Mouse (Mus musculus) bone marrow, adult 2 months (tissue): ENCODE results near the gene Tbck. TPM values are rescaled to one million over a fixed set of nuclear protein-coding genes. Genes with fewer than 3 reads are reported as not detected.

ENCODE experiments used
- H3K27ac ChIP-seq: fragments of 200-500 bp; 2 replicates; pipeline ENCODE4 v1.5.1; 2012; ENCODE audit warnings: low read depth, mild to moderate bottlenecking, control low read depth, inconsistent platforms, low read length; ENCODE audit not compliant: control insufficient read depth, poor library complexity, insufficient read depth
- H3K4me1 ChIP-seq: fragments of 200-500 bp; 2 replicates; pipeline ENCODE4 v1.6.1; 2011; ENCODE audit warnings: low read length; ENCODE audit not compliant: control insufficient read depth, insufficient read depth
- H3K4me3 ChIP-seq: fragments of 200-500 bp; replicated peaks from 2 replicates; pipeline ENCODE3; 2011; ENCODE audit warnings: mild to moderate bottlenecking, low read depth, low read length, control low read depth; ENCODE audit not compliant: control insufficient read depth
- CTCF ChIP-seq: fragments of 200-500 bp; IDR thresholded peaks from 2 replicates; pipeline ENCODE4 v1.5.1; 2011; ENCODE audit warnings: low read length, control low read depth; ENCODE audit not compliant: control insufficient read depth, insufficient read depth
- POLR2A ChIP-seq: fragments of 200-500 bp; IDR thresholded peaks from 2 replicates; pipeline ENCODE4 v1.6.1; 2011; ENCODE audit warnings: low read depth, mild to moderate bottlenecking, control low read depth, low read length, borderline replicate concordance; ENCODE audit not compliant: control insufficient read depth
- WGBS: fragments of 180-500 bp; shearing (Covaris S2); methylation state at CpG from one replicate; pipeline ENCODE4 v1.1.7; 2018; 5-methylcytosine and 5-hydroxymethylcytosine counted together
- polyA plus RNA-seq: library from polyadenylated mRNA; stranded (reverse); fragments of >200 nt; gene quantifications from 2 replicates; pipeline ENCODE4 v1.2.4, GENCODE M21; 2011; ENCODE audit warnings: low replicate concordance; ENCODE audit not compliant: missing spikeins, insufficient read depth, insufficient read length

Gene Tbck
- polyA plus RNA-seq, 1 experiment: 7.0 TPM

- H3K27ac ChIP-seq: no peak overlapping the region
Measured at GRCm38 (mm10) chr3:132850431-132850830, 166.5 kb downstream of the Tbck start.

GRCm38 (mm10) chr3:132851417-132851816, 167.5 kb downstream of the Tbck start:
- no peaks in the 10 kb centered on the region; the same call in 1 of the 2 replicates for H3K4me1 ChIP-seq
- H3K4me3 ChIP-seq: no peak overlapping the region
- H3K27ac ChIP-seq: no peak overlapping the region
- 81% methylated on average over 1 of the region's 1 CpGs for WGBS
- no peak for TF ChIP-seq CTCF
- TF ChIP-seq POLR2A: no peak

More at GRCm38 (mm10) chr3:132850431-132850830, 166.5 kb downstream of the Tbck start:
- no peak overlapping the region for H3K4me3 ChIP-seq
- H3K4me1 ChIP-seq: no peaks in the 10 kb centered on the region; the same call in 1 of the 2 replicates
- TF ChIP-seq CTCF (no peak), POLR2A (no peak)
- 73% methylated on average over 2 of the region's 2 CpGs for WGBS

DNA sequence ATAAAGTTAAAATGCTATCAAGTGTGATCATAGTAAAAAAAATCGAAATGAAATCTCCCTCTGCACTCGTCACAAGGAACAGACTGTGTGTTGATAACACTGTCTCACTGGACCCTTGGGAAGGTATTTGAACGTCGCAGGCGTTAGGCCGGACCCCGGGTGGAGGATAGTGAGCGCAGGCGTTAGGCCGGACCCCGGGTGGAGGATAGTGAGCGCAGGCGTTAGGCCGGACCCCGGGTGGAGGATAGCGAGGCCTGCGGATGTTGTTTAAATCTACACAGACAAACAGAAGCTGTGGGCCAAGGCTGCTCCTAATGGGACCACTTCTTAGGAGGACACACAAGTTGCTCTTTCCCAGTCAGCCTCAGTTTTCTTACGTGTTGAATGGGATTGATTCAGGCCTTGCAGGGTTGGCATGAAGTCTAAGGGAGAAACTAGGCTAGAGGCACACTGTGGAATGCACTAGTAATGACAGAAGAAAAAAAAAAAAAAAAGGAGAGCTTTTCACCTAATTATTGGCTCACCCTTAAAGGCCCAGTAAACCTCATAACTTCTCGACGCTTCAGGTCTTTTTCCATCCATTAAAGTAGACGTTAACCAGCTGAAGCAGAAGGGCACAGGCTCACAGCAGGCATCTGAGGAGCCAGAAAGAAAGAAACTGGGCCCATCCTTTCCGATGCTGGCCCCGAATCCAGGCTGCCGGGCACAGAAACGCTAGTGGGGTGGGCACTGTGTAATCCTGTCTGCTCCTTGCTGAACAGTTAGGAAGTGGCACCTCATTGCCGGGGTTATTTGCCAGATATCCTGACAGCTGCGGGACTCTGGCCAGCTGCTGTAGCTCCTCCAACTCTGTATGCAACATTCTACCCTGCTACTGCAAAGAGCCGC, 168.1 kb downstream of the Tbck start:
- TF ChIP-seq POLR2A: no peak
- TF ChIP-seq CTCF: no peak
- Histone ChIP-seq H3K27ac (no peak overlapping the region), H3K4me3 (no peak overlapping the region), H3K4me1 (no peaks in the 10 kb centered on the region; the same call in none of the 2 replicates)
- 83% methylated on average over 28 of the region's 28 CpGs for WGBS

DNA sequence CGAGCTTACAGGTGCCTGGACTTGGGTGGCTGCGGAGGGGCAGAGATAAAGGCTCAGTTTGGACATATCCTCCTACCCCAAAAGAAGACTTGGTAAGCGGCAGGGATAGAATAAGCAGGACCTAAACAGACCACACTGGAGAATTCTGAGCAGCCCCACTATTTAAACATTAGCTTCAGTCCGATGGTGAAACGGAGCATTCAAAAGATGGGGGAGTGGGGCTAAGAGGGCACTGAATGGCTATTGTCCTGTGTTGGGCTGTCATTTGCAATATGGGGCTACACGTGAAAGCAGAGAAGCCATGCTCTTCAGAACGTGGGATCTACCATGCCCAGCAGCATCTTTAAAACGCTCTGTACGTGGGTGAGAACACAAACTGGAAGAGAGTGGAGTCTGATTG, 170.3 kb downstream of the Tbck start:
- no peaks in the 10 kb centered on the region; the same call in 1 of the 2 replicates for H3K4me1 ChIP-seq
- TF ChIP-seq POLR2A: no peak
- TF ChIP-seq CTCF: no peak
- WGBS: 83% methylated on average over 9 of the region's 9 CpGs
- H3K27ac ChIP-seq: no peak overlapping the region
- H3K4me3 ChIP-seq: no peak overlapping the region

- Histone ChIP-seq H3K4me1 (no peaks in the 10 kb centered on the region; the same call in 1 of the 2 replicates), H3K4me3 (no peak overlapping the region), H3K27ac (no peak overlapping the region)
- WGBS: 65% methylated on average over 9 of the region's 9 CpGs
- TF ChIP-seq POLR2A (no peak), CTCF (no peak)
Measured at GRCm38 (mm10) chr3:132855458-132856212, 171.7 kb downstream of the Tbck start.

DNA sequence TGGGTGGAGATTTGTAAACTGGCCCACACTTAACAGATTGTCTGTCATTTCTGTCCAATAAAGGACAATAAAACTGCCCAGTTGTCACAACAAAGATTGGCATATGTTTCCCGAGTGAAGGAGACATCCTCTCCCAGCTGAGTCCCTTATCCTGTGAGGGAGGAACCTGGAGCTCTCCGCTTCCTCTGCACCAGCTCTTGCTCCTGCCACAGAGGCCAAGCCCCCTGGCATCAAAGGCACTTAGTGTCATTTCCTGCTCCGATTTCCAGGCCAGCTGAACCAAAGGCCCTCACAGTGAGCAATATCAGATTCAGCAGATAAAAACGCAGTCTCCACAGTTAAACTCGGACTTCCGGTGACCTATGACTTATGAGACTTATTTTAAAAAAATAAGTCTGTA, 172.7 kb downstream of the Tbck start:
- no peaks in the 10 kb centered on the region; the same call in 1 of the 2 replicates for H3K4me1 ChIP-seq
- H3K27ac ChIP-seq: no peak overlapping the region
- TF ChIP-seq POLR2A: no peak
- no peak for TF ChIP-seq CTCF
- WGBS: 37% methylated on average over 6 of the region's 6 CpGs
- no peak overlapping the region for H3K4me3 ChIP-seq

DNA sequence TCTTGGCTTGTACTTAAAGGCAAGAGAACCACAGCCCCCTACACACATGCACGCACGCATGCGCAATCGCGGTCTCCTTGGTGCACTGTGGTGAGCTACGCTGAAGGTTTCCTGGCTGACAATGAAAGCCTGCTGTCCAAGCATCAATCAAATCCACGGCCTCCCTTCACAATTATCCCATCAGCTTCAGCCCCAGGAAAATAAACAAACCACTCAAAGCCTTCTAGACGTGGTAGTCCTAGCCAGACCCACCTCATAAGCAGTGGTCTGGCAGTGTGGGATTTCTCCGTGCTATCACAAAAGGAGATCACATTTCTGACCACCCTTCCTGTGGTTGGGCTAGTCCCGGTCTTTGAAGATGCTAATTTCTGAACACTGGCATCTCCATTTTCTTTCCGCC, 174.9 kb downstream of the Tbck start:
- Histone ChIP-seq H3K4me1 (no peaks in the 10 kb centered on the region; the same call in 1 of the 2 replicates), H3K4me3 (no peak overlapping the region), H3K27ac (no peak overlapping the region)
- WGBS: 61% methylated on average over 11 of the region's 11 CpGs
- TF ChIP-seq POLR2A: no peak
- no peak for TF ChIP-seq CTCF

- 74% methylated on average over 7 of the region's 7 CpGs for WGBS
- no peak overlapping the region for H3K27ac ChIP-seq
- no peak overlapping the region for H3K4me3 ChIP-seq
- H3K4me1 ChIP-seq: no peaks in the 10 kb centered on the region; the same call in 1 of the 2 replicates
- TF ChIP-seq POLR2A: no peak
- TF ChIP-seq CTCF: no peak
Measured at GRCm38 (mm10) chr3:132859573-132859972, 175.6 kb downstream of the Tbck start.

GRCm38 (mm10) chr3:132860796-132861195, 176.9 kb downstream of the Tbck start:
- 87% methylated on average over 8 of the region's 8 CpGs for WGBS
- H3K27ac ChIP-seq: no peak overlapping the region
- TF ChIP-seq POLR2A (no peak), CTCF (no peak)
- H3K4me3 ChIP-seq: no peak overlapping the region
- H3K4me1 ChIP-seq: no peaks in the 10 kb centered on the region; the same call in 1 of the 2 replicates
